Mouse (Mus musculus) layer of hippocampus, adult 9-11 months (tissue): ENCODE data around the gene Pjvk.

Source experiments
- DNase-seq: peaks from one replicate; pipeline ENCODE4 v3.0.0; 2022

Gene Pjvk

GRCm38 (mm10) chr2:76672134-76672745, 24.0 kb downstream of the Pjvk start:
- no peak for DNase-seq

- DNase-seq = peak; percentile 93
Measured at GRCm38 (mm10) chr2:76672966-76673392, 24.7 kb downstream of the Pjvk start, which contains the start of gene Fkbp7. Fkbp7 (minus strand) TSS chr2:76673116.

GRCm38 (mm10) chr2:76673472-76674081, 25.3 kb downstream of the Pjvk start:
- no peak for DNase-seq

GRCm38 (mm10) chr2:76674725-76675427, 26.6 kb downstream of the Pjvk start, which contains the start of gene Plekha3:
Plekha3 (plus strand) TSS chr2:76675281.
- peak; percentile 87 for DNase-seq

GRCm38 (mm10) chr2:76675451-76675850, 27.2 kb downstream of the Pjvk start:
- no peak for DNase-seq

GRCm38 (mm10) chr2:76675949-76676348, 27.7 kb downstream of the Pjvk start:
- DNase-seq = no peak

- DNase-seq = no peak
Measured at GRCm38 (mm10) chr2:76676401-76677226, 28.3 kb downstream of the Pjvk start.

GRCm38 (mm10) chr2:76682301-76682700, 34.0 kb downstream of the Pjvk start:
- no peak for DNase-seq

- no peak for DNase-seq
Measured at GRCm38 (mm10) chr2:76686986-76687385, 38.7 kb downstream of the Pjvk start.

GRCm38 (mm10) chr2:76687608-76688007, 39.3 kb downstream of the Pjvk start:
- no peak for DNase-seq

GRCm38 (mm10) chr2:76688162-76688561, 39.9 kb downstream of the Pjvk start:
- no peak for DNase-seq

GRCm38 (mm10) chr2:76690436-76691204, 42.3 kb downstream of the Pjvk start:
- DNase-seq = no peak

- DNase-seq = no peak
Measured at GRCm38 (mm10) chr2:76693765-76694164, 45.5 kb downstream of the Pjvk start.

GRCm38 (mm10) chr2:76695290-76695689, 47.0 kb downstream of the Pjvk start:
- DNase-seq = no peak

- DNase-seq = no peak
Measured at GRCm38 (mm10) chr2:76702188-76702587, 53.9 kb downstream of the Pjvk start.

GRCm38 (mm10) chr2:76702751-76703150, 54.5 kb downstream of the Pjvk start:
- DNase-seq = no peak

- DNase-seq = no peak
Measured at GRCm38 (mm10) chr2:76705655-76706054, 57.4 kb downstream of the Pjvk start.
